Mouse (Mus musculus): ENCODE data around the gene Tomm40l. TPM values are rescaled to one million over a fixed set of nuclear protein-coding genes. Genes with fewer than 3 reads are reported as not detected.

Tomm40l gene
- total RNA-seq, 1 experiment from 2014 or later, result 21.5 TPM

DNA sequence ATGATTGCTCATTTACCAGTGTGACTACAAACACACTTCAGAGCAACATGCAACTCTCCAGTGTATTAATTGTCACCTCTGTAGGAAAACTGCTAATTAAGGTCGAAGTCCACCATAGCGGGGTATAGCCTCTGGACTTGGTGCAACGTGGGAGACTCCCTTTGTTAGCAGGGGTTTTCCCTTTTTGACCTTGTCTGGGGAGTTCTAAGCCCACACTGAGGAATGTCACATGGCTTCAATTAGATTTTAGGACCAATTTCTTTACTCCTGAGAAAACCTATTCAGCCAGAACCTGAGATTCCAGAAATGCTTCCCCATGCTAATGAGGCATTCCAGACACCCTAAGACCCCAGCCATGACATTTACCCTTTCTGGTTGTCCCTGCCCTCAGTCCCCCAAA is 7.9 kb upstream of the Tomm40l start:
- no peak for ATAC-seq (replicated peaks; ENCODE audit: low read depth, poor library complexity, severe bottlenecking)

DNA sequence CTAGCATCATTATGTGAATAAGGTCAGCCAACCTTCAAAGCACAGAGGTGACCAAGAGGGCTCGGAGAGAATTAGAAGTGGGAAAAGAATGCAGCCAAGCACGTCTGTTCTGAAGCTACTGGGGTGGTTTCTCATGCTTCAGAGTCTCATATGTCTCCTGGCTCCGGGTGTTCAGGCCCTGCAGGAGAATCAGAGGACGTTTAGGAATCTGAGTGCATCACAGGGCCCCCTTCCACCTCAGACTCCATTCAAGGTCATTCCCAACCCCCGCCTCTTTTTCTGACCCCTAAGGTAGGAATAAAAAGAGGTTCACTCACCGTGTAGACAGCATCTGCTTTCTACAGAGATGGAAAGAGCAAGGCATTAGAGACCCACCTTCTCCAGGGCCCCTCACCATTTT is 7.4 kb upstream of the Tomm40l start:
- ATAC-seq (replicated peaks; ENCODE audit: low read depth, poor library complexity, severe bottlenecking), result no peak

DNA sequence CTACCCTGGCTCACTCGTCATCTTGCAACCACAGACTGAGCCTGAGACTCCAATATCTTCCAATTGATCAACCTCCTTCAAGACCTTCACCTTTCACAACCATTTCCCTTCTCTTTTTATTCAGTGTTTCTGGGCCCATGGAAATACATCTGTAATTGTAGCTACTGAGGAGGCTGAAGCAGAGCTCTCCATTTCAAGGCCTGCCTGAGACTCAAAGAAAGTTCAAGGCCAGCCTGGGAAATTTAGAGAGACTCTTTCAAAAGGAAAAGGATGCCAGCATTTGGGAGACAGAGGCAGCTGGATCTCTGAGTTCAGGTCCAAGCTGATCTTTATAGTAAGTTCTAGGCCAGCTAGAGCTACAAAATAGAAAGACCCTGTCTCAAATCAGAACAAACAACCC is 5.6 kb upstream of the Tomm40l start:
- no peak for ATAC-seq (replicated peaks; ENCODE audit: low read depth, poor library complexity, severe bottlenecking)

DNA sequence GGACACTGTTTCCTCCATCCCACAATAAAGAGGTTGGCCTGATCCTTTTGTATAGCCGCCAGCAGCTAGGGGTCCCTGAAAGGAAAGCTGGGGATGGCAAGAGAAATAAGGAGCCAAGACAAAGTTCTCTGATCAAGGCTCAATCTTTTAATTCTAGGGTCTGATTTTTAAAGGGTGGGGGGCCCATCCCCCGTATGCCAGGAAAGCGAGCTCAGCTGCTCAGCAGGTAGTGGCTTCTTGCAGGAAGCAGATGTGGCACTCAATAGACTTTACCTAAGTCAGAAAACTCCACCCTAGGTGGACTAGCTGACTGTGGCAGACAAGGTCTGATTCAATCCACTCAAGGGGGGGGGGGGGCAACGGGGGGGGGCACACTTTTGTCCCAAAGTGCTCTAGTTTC is 4.5 kb upstream of the Tomm40l start:
- no peak for ATAC-seq (replicated peaks; ENCODE audit: low read depth, poor library complexity, severe bottlenecking)

DNA sequence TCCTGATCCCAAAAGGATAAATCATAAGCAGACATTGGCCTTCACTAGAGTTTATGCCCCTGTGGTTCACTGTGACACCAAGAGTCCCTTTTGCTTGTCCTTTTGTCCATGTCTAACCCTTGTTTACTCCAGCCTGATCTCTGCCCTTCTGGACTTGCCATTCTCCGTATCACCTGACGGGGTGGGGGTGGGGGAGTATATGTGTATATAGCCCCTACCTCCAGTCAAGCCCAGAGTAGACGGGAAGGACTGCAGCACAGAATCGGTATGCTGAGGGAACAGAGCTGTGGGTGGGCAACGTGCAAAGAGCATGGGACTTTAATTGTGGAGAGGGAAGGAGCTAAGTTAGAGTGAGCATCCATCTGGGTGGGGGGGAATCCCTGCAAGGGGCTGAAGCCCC is 2.5 kb upstream of the Tomm40l start, which contains the start of gene Apoa2:
Gene Apoa2, plus strand, starts transcription at position 198 of the 400 bp plus-strand sequence.
- ATAC-seq (replicated peaks; ENCODE audit: low read depth, poor library complexity, severe bottlenecking), result no peak

DNA sequence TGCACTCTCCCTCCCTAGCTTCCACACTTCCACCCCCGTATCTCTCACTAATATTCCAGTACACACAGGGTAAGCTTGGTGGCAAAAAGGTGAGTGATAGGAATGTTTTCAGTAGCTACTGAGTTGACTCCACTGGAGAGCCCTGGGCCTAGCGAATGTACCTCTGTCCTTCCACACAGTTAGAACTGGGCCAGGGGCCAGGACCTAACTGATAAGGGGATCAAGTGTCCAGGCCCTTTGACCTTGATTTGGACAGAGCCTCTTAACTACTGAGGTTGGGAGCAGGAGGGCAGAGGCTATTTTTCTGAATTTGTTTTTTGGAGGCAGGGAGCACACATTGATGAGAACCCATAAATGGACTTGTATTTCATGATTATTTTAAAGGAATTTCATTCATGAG is 1.5 kb upstream of the Tomm40l start:
- ATAC-seq (replicated peaks; ENCODE audit: low read depth, poor library complexity, severe bottlenecking), result no peak

DNA sequence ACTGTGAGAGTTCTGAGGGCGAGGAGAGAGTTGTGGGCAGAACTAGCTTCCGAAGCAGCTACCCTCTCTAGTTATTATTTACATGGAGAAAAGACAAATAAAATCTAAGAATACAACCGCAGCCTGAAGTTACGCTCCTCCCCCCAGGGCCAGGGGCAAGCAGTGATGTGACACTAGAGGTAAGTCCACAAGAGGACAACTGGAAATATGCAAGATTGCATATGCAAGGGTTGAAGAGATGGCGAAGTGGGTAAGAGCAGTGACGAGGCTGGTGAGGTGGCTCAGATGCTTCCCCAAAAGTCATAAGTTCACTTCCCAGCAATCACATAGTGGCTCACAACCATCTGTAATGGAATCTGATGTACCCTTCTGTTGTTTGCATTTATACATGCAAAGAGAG is 854 bp upstream of the Tomm40l start:
- no peak for ATAC-seq (replicated peaks; ENCODE audit: low read depth, poor library complexity, severe bottlenecking)

DNA sequence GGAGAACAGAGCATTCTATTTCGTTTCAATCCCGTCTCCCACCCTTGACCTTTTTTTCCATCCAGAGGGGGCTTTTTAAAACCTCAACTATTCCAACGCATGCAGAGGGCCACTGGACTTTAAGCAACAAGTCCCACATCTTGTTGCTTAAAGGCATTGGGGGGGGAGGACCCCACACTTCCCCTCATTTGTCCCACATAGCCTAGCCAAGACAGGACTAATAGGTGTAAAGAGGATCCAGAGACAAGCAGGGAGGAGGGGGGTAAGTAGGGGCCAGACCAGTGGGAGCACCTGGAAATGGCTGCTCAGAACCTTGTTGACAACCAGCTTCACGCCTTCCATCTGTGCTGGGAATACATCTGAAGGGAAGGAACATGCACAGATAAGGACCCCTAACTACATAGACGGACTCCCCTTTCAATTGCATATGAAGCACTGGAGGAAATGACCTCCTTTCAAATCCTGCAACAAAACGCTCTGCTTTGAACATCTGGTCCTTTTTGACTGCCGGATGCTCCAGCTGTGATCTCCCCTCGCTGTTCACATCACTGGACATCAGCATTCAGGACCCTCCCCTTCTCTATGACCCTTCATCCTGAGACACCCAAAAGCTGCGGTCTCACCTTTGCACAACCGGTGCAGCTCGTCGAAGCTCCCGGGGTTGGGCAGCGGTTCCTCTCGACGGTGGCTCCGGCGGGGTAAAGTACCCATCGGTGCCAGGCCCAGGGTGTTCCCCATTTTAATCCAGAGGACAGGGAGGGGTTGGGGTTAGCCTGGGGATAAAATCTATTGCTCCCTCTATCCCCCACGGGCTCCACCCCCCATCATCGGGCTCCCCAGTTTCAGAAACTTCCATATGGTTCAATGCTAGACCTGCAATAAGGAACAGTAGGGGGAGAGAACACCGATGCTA is 777 bp downstream of the Tomm40l start:
- no peak for ATAC-seq (replicated peaks; ENCODE audit: low read depth, poor library complexity, severe bottlenecking)

DNA sequence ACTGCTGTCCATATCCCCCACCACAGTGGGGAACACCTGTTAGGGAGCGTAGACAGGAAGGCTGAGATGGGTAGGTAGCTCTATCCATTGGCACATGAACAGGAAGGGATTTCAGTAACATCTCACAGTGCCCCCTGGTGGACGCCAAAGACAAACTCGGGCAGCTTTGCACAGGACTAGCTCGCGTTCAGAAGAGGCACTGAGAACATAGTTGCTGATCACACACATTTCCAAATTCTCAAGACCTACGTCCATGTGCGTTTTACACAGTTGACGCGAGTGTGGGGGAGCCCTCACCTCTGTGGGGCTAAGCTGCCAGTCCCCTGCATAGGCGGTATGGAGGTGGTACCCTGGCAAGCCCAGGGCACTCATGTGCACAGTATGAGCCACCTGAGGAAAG is 1.4 kb downstream of the Tomm40l start:
- peak; percentile 13; the same call in 1 of the 2 replicates for ATAC-seq (replicated peaks; ENCODE audit: low read depth, poor library complexity, severe bottlenecking)

DNA sequence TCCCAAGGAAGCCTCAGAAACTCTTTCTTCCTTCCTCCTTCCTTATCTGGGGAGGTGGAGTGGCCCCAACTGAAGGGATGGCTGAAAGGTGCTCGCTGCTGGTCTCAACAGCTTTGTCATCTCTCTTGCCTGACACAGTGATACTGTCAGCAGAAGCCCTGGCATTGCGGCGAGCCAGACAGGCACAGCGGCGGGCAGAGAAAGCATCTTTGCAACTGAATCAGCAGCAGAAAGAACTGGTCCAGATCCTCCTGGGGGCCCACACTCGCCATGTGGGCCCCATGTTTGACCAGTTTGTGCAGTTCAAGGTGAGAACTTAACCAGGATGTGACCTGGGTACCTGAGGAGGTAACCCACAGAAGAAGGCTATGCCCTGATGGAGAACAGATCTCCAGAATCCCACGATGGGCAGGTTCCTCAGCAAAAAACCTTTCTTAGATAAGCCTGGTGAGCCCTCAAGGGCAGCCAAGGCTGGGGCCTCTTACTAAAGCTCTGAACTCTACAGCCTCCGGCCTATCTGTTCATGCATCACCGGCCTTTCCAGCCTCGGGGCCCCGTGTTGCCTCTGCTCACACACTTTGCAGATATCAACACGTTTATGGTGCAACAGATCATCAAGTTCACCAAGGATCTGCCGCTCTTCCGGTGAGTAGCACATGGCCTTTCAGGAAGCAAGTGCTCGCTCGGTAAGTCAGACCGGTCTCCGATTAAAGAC is 5.9 kb downstream of the Tomm40l start:
- no peak for ATAC-seq (replicated peaks; ENCODE audit: low read depth, poor library complexity, severe bottlenecking)

DNA sequence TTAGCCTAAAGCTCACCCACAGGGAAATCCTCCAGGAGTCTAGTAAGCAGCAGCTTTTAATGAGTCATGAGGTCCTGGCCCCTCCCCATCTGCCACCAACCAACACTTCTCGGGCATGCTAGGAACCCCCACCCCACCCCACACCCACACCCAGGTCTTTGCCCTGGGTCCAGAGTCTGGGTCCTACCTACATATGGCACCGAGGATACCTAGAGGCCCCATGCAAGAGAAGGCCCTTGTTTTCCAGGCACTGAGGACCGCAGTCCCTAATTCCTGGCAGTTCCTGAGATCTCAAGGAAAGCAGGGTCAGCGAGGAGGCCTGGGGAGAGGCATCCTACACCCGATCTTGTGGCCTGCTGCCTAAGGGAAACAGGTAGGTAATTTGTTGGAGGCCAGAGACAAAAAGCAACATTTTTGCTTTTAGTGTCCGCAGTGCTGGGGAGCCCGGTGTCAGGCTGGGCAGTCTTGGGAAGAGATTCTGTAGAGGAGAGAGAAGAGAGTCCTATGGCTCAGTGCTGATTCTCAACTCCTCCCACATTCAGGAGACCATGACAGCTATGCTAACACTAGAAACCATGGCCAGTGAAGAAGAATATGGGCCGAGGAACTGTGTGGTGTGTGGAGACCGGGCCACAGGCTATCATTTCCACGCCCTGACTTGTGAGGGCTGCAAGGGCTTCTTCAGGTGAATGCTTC is 8.4 kb downstream of the Tomm40l start, which contains the start of gene Nr1i3:
Gene Nr1i3, plus strand, starts transcription at position 170 of the 696 bp plus-strand sequence.
- ATAC-seq (replicated peaks; ENCODE audit: low read depth, poor library complexity, severe bottlenecking), result no peak

DNA sequence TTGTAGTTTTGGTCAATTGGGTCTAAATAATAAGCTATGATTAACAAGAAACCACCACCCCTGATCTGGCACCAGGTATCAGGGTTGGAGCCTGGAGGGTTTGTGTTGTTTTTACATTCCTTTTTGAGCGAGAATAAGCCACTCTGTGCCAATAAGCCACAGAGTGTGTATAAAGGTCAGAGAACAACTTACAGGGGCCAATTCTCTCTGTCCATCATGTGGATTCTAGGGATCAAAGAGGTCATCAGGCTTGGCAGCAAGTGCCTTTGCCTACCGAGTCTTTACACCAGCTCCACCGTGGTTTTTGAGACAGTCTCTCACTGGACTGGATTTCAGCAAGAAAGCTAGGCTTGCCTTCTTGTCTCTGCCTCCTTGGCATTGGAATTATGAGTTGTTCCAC is 9.5 kb downstream of the Tomm40l start:
- ATAC-seq (replicated peaks; ENCODE audit: low read depth, poor library complexity, severe bottlenecking), result no peak

DNA sequence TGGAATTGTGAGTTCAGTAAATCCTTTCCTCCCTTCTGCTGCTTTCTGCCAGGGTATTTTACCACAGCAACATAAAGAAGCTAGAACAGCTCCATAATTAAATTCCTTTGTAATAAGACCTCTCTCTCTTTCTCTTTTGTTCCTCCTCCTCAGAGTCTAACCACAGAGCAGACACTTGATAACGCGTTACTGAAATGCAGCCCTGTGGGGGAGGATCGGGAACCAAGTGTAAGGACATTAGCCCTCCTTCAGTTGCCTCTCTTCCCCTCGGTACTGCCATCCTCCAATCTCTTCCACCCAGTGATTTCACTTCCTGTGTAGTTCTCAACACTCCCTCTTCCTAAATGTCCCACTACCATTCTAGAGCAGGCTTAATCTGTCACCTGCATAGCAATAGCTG is 12.9 kb downstream of the Tomm40l start:
- peak; percentile 56 for ATAC-seq (replicated peaks; ENCODE audit: low read depth, poor library complexity, severe bottlenecking)

DNA sequence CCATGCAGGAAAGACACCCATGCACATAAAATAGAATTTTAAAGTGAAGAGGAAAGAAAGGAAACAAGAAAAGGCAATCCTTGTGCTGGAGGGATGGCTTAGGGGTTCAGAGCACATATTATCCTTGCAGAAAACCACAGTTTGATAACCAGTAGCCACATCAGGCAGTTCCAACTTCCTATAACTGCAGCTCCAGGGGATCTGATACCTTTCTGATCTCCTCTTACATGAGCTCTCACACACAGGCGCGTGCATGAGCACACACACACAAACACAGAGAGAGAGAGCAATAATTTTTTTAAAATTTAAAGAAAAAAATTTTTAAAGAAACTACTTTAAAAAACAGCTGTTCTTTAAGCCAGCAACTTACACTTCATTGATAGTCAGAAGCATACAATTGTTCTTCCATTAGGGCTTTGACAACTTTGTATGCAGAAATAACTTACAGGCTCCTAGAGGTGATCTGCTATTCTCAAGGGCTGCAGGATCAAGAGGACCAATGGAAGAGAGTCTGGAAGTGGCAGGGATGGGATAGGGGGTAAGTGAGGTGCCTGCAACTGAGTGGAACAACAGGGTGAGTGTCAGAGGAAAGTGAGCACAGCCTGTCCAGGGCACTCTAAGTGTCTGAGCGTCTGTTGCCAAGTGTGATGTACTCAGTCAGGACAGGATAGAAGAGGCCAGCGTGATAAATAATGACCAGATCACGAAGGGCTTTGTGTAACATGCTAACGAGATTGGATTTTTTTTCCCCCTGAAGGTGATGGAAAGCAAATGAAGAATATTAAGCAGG is 16.4 kb downstream of the Tomm40l start:
- ATAC-seq (replicated peaks; ENCODE audit: low read depth, poor library complexity, severe bottlenecking), result peak; percentile 67

DNA sequence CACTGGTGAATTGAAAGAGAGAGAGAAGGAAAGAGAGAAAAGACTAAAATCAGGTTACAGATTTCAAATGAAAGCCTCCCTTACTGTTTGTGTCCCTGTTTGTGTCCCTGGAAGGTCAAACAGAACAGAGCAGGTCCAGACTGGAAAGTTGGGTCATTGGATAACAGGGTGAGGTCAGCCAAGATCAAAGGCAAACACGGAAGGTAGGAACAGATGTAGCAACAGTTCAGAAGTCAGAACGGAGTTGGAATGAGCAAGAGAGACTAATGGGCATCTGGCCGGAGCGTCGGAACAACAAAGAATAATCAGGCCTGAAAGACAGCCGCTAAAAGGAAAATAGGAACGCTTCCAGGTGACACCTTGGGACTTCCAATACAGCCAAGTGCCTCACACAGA is 18.1 kb downstream of the Tomm40l start:
- no peak for ATAC-seq (replicated peaks; ENCODE audit: low read depth, poor library complexity, severe bottlenecking)

DNA sequence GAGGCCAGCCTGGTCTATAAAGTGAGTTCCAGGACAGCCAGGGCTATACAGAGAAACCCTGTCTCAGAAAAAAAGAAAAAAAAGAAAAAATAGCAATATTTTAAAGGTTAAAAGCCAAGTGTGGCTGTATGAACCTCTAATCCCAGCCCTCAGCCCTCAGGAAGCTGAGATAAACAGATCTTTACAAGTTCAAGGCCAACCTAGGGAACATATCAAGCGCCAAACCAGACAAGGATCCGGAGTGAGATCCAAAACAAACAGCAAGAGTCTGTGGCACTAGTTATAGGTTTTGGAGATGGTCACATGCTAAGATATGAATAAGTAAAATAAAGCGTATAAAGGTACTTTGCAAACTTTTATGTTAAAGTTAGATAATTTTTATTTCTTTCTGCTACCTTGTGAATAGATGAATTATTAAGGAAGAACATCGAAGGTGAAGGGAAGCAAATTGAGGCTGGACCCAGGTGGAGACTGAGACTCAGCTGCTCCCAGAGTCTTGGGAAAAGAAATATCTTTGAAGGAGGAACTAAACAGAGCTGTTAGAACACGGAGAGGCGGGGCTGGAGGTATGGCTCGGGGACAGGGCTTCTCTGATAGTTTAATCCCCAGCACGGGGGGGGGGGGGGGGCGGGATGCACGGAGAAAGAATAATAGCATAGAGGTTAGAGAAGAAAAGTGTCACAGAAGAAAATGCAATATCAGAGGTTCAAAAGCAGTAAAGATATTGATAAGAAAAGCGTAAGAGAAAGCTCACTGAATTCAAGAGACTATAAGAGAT is 18.7 kb downstream of the Tomm40l start:
- ATAC-seq (replicated peaks; ENCODE audit: low read depth, poor library complexity, severe bottlenecking), result no peak

DNA sequence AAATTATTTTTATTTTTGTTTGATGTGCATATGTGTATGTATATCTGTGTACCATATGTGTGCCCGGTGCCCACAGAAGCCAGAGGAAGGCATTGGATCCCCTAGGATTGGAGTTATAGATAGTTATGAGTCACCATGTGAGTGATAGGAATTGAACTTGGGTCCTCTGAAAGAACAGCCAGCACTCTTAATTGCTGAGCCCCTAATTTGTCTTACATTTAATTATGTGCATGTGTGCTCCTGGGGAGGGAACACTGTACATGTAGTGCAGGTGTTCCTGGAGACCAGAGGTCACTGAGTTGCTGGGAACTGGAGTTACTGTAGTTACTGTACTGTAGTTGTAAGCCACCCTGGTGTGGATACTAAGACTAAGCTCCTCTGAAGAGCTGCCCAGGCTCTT is 21.5 kb downstream of the Tomm40l start:
- ATAC-seq (replicated peaks; ENCODE audit: low read depth, poor library complexity, severe bottlenecking), result no peak

DNA sequence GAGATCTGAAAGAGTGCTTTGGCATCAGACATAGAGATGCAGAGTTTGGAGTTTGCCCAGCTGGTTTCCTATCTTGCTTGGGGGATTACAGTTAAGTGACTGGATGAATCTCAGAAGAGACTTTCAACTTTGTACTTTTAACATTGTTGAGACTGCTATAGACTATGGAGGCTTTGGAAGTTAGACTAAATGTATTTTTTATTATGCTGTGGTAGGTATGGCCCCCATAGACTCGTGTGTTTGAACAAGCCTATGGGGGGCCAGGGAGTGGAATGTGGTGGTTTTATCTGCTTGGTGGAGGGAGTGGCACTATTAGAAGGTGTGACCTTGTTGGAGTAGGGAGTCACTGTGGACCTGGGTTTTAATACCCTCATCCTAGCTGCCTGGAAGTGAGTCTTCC is 22.8 kb downstream of the Tomm40l start:
- no peak for ATAC-seq (replicated peaks; ENCODE audit: low read depth, poor library complexity, severe bottlenecking)

DNA sequence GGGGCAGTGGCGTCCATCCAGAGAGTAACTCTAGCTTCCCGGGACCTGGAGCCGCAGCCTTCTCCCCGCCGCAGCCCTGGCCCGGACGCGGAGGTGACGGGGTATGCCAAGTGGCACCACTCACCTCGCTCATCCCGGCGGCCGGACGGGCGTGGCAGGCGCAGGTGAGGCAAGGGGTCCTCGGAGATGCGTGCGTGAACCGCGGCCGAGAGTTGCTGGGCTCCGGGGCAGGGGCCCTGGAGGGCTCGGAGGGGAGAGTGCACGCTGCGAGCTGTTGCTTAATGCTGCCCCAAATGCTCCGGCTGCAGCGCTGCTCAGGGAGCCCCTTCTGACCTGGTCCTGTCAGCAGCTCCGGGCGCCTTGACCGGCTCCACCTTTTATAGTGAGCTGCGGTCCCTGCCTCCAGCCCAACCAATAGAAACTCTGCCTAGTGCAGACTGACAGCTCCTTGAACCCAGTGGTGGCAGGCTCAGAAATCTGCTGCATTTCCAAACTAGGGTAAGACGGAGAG is 26.4 kb downstream of the Tomm40l start, which contains the start of gene Pcp4l1:
Gene Pcp4l1, minus strand, starts transcription at position 382 of the 511 bp plus-strand sequence.
- ATAC-seq (replicated peaks; ENCODE audit: low read depth, poor library complexity, severe bottlenecking), result peak; percentile 98

Measured in common myeloid progenitor, adult 5-6 weeks (primary cell).